Mouse (Mus musculus) hindbrain, embryonic 12.5 days (tissue): Measurements from ENCODE around the gene 4933424G06Rik. TPM values are rescaled to one million over a fixed set of nuclear protein-coding genes. Genes with fewer than 3 reads are reported as not detected.
"Not testable (repeated sequence)": the region's sequence is repeated elsewhere in the genome, so short reads cannot be mapped to it uniquely, and the experiment has no call there.

Experiments used
- ATAC-seq: fragments of 200-750 bp; cut with Nextera tagmentation; 2 replicates; pipeline ENCODE4 v1.8.0; 2017; ENCODE audit warnings: moderate TSS enrichment; ENCODE audit not compliant: low FRiP score
- H3K27ac ChIP-seq: fragments of 300-500 bp; sonication (generic); 2 replicates; pipeline ENCODE4 v1.5.1; 2016; ENCODE audit warnings: mild to moderate bottlenecking
- H3K27me3 ChIP-seq: fragments of 300-500 bp; sonication (generic); 2 replicates; pipeline ENCODE4 v1.6.1; 2016; ENCODE audit warnings: mild to moderate bottlenecking
- H3K36me3 ChIP-seq: fragments of 300-500 bp; sonication (generic); 2 replicates; pipeline ENCODE4 v1.6.1; 2016; ENCODE audit warnings: mild to moderate bottlenecking
- H3K4me1 ChIP-seq: fragments of 300-500 bp; sonication (generic); 2 replicates; pipeline ENCODE4 v1.6.1; 2016
- H3K4me2 ChIP-seq: fragments of 300-500 bp; sonication (generic); replicated peaks from 2 replicates; pipeline ENCODE4 v1.6.1; 2016; ENCODE audit warnings: mild to moderate bottlenecking
- H3K4me3 ChIP-seq: fragments of 300-500 bp; sonication (generic); 2 replicates; pipeline ENCODE4 v1.5.1; 2016; ENCODE audit warnings: mild to moderate bottlenecking
- H3K9ac ChIP-seq: fragments of 300-500 bp; sonication (generic); 2 replicates; pipeline ENCODE4 v1.6.1; 2016; ENCODE audit warnings: mild to moderate bottlenecking, moderate library complexity
- H3K9me3 ChIP-seq: fragments of 300-500 bp; sonication (generic); replicated peaks from 2 replicates; pipeline ENCODE4 v1.6.1; 2016; ENCODE audit warnings: mild to moderate bottlenecking
- WGBS: fragments of 180-500 bp; shearing (Covaris S2); methylation state at CpG from one replicate; pipeline ENCODE4 v1.1.7; 2016; 5-methylcytosine and 5-hydroxymethylcytosine counted together
- polyA plus RNA-seq: library from polyadenylated mRNA; unstranded; fragments of >200 nt; fragmentation: Nextera tagmentation; extraction: Ambion mirVana; gene quantifications from 2 replicates; pipeline ENCODE4 v1.2.1, GENCODE M21; 2016

Gene 4933424G06Rik
- not detected in 2 replicates for polyA plus RNA-seq

DNA sequence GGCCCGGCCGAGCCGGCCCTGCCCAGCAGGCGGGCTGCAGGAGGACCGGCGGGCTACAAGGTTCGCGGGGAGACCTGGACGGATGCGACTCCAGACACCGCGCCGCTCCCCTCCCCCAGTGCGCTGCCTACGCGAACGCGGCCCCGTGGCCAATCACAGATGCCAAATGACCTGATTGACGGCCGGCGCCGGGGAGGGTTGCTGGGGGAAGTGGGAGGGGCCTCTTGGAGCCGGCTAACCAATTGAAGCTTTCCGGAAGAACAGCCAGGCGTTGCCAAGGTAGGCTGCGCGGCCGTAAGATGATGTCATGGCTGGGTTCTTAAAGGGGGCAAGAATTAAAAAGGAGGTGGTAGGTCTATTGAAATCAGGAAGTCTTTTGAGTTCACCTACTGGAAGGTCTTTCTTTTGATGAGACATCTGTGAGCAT is at the start of gene 4933424G06Rik:
4933424G06Rik (plus strand) TSS at position 296 of the 427 bp plus-strand sequence.
- Histone ChIP-seq H3K27ac (peak within 1 kb of the TSS; percentile 85), H3K9me3 (no peaks in the 10 kb centered on the region; the same call in 1 of the 2 replicates), H3K27me3 (no peaks in the 10 kb centered on the region), H3K9ac (peak within 1 kb of the TSS; percentile 96), H3K36me3 (peaks cover 27% of the 10 kb centered on the region), H3K4me3 (peak within 1 kb of the TSS; percentile 96), H3K4me2 (peak within 1 kb of the TSS; percentile 90), H3K4me1 (peaks cover 17% of the 10 kb centered on the region)
- ATAC-seq: peak; percentile 95
- WGBS: 0% methylated on average over 29 of the region's 29 CpGs

DNA sequence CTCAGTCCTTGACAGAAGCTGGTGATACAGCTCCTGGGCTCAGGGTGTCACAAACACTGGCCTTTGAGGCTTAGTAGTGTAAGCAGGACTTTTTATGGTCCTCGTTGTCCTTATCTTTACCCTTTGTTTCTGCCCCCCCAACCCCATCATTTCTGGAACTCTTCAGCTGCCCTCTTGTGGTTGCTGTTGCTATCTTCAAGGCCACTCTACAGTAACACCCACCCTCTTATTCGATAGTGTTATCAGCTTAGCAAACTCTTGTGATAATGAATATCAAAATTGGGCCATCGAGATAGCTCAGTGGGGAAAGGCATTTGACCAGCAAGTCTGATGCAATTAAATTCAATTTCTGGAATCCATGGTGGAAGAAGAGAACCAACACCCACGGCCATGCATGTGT is 45.5 kb upstream of the 4933424G06Rik start:
- no peaks in the 10 kb centered on the region for H3K27me3 ChIP-seq
- WGBS: 74% methylated on average over 4 of the region's 4 CpGs
- ATAC-seq: no peak
- no peak overlapping the region for H3K4me2 ChIP-seq
- H3K4me3 ChIP-seq: no peak overlapping the region
- no peak overlapping the region for H3K27ac ChIP-seq
- no peak overlapping the region for H3K9ac ChIP-seq
- H3K4me1 ChIP-seq: no peaks in the 10 kb centered on the region
- H3K36me3 ChIP-seq: no peaks in the 10 kb centered on the region
- no peaks in the 10 kb centered on the region for H3K9me3 ChIP-seq

DNA sequence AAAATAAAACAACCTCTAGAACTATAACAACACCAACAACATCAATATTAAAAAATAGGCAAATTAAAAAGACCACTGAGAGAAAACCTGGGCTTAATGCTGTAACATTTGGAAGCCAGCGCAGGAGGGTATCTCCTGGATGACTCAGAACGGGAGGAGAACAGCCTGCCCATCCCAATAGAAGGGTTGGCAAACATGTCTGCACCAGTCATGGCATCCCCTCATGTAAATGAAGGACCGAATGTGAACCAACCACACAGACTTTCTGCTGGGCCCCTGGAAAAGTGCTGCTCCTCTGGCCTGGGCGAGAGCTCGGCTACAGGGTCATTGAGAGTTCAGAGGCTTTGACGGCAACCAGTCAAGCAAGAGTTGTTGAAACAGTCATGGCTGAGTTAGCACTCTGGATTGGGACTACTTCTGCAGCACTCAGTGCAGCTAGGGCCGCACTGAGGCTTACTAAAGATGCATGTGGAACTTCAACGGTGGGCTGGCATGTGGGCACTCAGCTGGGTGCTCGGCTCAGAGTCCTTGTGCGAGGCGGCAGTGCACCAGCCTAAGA is 44.7 kb upstream of the 4933424G06Rik start:
- ATAC-seq: no peak
- no peaks in the 10 kb centered on the region for H3K36me3 ChIP-seq
- no peak overlapping the region for H3K4me2 ChIP-seq
- H3K27ac ChIP-seq: no peak overlapping the region
- H3K9ac ChIP-seq: no peak overlapping the region
- H3K9me3 ChIP-seq: no peaks in the 10 kb centered on the region
- WGBS: 62% methylated on average over 11 of the region's 11 CpGs
- no peaks in the 10 kb centered on the region for H3K4me1 ChIP-seq
- no peak overlapping the region for H3K4me3 ChIP-seq
- H3K27me3 ChIP-seq: no peaks in the 10 kb centered on the region

DNA sequence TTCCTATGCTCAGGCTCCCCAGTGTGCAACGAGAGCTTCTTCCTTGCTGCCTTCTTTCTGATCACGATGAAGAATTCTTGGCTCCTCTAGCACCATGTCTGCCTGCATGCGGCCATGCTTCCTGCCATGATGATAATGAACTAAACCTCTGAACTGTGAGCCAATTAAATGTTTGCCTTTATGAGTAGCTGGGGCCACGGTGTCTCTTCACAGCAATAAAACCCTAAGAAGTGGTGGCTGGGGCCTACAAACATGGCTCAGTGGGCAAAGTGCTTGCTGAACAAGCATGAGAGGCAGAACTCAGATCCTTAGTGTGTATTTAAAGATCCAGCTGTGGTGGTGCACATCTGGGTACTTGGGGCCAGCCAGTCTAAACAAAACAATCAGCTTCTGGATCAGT is 44.0 kb upstream of the 4933424G06Rik start:
- WGBS: 62% methylated on average over 4 of the region's 4 CpGs
- no peak for ATAC-seq
- H3K9ac ChIP-seq: no peak overlapping the region

DNA sequence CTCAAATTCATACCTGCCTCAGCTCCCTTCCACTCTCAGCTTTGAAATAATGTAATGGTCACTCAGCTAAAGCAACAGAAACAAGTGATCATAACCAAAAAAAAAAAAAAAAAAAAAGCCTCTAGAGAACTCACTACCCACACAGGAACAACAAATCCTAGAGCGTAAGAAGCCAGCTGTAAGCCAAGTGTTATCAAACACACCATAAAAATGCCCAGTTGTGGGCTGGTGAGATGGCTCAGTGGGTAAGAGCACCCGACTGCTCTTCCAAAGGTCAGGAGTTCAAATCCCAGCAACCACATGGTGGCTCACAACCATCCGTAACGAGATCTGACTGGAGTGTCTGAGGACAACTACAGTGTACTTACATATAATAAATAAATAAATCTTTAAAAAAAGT is 41.9 kb upstream of the 4933424G06Rik start:
- H3K4me3 ChIP-seq, H3K27me3 ChIP-seq, H3K9me3 ChIP-seq, H3K4me1 ChIP-seq, H3K4me2 ChIP-seq, H3K9ac ChIP-seq, ATAC-seq, H3K27ac ChIP-seq, H3K36me3 ChIP-seq: not testable (repeated sequence)
- WGBS: 73% methylated on average over 4 of the region's 4 CpGs

More for the DNA sequence above, 44.0 kb upstream of the 4933424G06Rik start:
- Histone ChIP-seq H3K4me1 (no peaks in the 10 kb centered on the region), H3K4me2 (no peak overlapping the region), H3K27me3 (no peaks in the 10 kb centered on the region), H3K4me3 (no peak overlapping the region), H3K36me3 (no peaks in the 10 kb centered on the region), H3K27ac (no peak overlapping the region), H3K9me3 (no peaks in the 10 kb centered on the region)

DNA sequence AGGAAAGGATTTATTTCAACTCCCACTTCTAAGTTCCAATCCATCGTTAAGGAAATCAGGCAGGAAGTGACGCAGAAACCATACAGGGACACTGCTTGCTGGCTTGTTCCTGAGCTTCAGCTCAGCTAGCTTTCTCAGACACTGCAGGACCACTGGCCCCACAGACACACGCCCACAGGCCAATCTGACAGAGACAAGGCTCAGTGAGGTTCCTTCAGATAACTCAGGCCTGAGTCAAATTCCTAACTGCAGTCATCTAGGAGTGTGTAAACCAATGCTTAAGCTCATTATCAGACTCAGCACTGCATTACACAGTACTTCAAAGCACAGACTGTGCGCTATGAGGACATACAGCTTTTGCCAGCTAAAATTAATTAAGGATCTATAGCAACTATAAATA is 39.7 kb upstream of the 4933424G06Rik start:
- no peak for ATAC-seq
- WGBS: 71% methylated on average over 4 of the region's 4 CpGs

DNA sequence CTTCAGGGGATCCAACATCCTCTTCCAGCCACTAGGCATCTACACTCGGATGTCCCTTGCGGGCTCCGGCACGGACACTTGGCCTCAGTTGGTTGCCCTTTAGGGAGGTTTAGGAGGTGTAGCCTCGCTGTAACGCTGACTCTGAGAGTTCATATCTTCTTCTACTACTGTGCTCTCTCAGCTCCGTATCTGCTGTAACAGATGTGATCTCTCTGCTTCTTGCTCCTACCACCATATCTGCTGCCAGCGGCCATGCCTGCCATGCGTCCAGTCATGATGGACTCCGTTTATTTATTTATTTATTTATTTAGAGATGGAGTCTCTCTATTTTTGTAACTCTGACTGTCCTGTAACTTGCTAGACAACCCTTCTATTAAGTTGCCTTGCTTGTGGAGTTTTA is 38.7 kb upstream of the 4933424G06Rik start:
- Histone ChIP-seq H3K4me3 (no peak overlapping the region), H3K36me3 (no peaks in the 10 kb centered on the region), H3K27me3 (no peaks in the 10 kb centered on the region), H3K9ac (no peak overlapping the region), H3K4me2 (no peak overlapping the region), H3K27ac (no peak overlapping the region), H3K4me1 (no peaks in the 10 kb centered on the region), H3K9me3 (no peaks in the 10 kb centered on the region)
- 93% methylated on average over 10 of the region's 10 CpGs for WGBS
- ATAC-seq: no peak

More for the DNA sequence above, 39.7 kb upstream of the 4933424G06Rik start:
- H3K27me3 ChIP-seq: no peaks in the 10 kb centered on the region
- H3K27ac ChIP-seq: no peak overlapping the region
- H3K9ac ChIP-seq: no peak overlapping the region
- H3K4me3 ChIP-seq: no peak overlapping the region
- H3K4me1 ChIP-seq: no peaks in the 10 kb centered on the region
- H3K9me3 ChIP-seq: no peaks in the 10 kb centered on the region
- H3K4me2 ChIP-seq: no peak overlapping the region
- no peaks in the 10 kb centered on the region for H3K36me3 ChIP-seq

DNA sequence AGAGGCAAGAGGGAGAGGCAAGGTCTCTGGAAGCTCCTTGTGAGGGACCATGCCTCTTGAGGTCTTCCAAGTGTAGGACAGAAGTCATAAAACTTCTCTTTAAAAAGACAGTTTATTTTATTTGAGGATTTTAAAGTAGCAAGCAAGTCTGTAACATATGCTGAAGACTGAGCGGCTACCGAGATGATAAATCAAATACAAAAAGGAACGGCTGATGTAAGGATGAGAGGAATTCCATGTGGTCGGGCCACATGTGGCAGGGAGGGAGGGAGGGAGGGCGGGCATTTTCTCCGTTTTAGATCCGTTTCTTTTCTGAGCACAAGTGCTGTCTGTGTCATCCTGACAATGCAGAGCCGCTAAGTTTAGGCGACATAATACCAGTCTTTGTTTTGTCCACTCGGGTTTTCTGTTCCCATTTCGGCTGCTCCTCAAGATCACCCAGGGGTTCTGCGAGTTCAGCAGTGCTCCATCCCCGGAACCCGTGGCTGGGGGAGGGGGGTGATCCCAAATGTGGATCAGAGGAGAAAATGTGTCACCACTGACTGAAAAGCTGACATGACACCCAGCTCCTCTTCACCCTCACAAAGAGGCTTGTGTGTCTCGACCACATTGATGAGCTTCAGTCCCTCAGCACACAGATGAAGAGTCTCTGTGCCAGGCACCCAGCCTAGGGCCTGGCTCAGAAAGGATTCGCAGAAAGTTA is 37.1 kb upstream of the 4933424G06Rik start:
- no peak overlapping the region for H3K9ac ChIP-seq
- no peaks in the 10 kb centered on the region for H3K9me3 ChIP-seq
- H3K4me3 ChIP-seq: no peak overlapping the region
- WGBS: 44% methylated on average over 16 of the region's 16 CpGs
- H3K27me3 ChIP-seq: no peaks in the 10 kb centered on the region
- H3K27ac ChIP-seq: no peak overlapping the region
- no peak for ATAC-seq
- H3K36me3 ChIP-seq: no peaks in the 10 kb centered on the region
- no peak overlapping the region; the same call in 1 of the 2 replicates for H3K4me2 ChIP-seq
- H3K4me1 ChIP-seq: no peaks in the 10 kb centered on the region

DNA sequence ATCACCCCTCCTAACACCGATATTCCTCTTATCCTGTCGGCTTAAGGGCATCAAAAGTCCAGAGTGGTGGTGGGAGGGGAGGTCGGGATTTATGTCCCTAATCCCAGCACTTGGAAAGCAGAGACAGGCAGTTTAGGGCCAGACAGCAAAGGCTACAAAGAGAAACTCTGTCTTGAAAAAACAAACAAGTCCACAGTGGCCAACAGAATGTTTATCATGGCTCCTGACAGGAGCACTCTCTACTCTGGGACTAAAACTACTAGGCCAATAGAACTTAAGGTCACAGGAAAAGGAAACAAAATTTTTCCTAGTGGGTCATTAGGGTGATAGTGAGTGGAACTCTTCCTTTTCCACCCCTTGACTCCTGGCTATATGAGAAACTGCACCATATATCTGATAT is 35.0 kb upstream of the 4933424G06Rik start:
- WGBS: 71% methylated on average over 3 of the region's 3 CpGs
- Histone ChIP-seq H3K4me1 (no peaks in the 10 kb centered on the region), H3K36me3 (no peaks in the 10 kb centered on the region), H3K9ac (no peak overlapping the region), H3K4me2 (no peak overlapping the region), H3K9me3 (no peaks in the 10 kb centered on the region), H3K27ac (no peak overlapping the region), H3K4me3 (no peak overlapping the region), H3K27me3 (no peaks in the 10 kb centered on the region)
- no peak for ATAC-seq

DNA sequence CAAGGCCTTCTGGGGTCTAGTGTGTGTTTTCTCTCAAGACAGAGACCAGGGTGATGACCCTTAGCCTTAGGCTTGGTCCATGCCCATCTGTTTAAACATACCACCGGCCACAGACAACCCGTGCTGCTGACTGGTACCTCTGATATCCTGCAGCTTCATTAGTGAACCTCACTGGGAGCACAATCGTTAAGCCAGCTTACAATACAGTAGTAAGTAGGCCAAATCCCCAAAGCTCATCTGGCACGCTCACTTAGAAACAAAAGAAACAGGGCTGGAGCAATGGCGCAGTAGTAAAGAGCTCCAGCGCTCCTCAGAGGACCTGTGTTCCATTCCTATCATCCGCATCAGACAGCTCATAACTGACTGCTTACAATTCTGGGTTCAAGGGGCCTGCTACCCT is 29.1 kb upstream of the 4933424G06Rik start:
- Histone ChIP-seq H3K36me3 (no peaks in the 10 kb centered on the region), H3K4me1 (0 out of 2 replicates have a peak, but pooled peaks cover 3% of the 10 kb centered on the region), H3K9ac (no peak overlapping the region), H3K27me3 (no peaks in the 10 kb centered on the region; the same call in 1 of the 2 replicates), H3K9me3 (no peaks in the 10 kb centered on the region), H3K4me2 (no peak overlapping the region), H3K4me3 (no peak overlapping the region), H3K27ac (no peak overlapping the region)
- WGBS: 59% methylated on average over 7 of the region's 7 CpGs
- no peak for ATAC-seq

DNA sequence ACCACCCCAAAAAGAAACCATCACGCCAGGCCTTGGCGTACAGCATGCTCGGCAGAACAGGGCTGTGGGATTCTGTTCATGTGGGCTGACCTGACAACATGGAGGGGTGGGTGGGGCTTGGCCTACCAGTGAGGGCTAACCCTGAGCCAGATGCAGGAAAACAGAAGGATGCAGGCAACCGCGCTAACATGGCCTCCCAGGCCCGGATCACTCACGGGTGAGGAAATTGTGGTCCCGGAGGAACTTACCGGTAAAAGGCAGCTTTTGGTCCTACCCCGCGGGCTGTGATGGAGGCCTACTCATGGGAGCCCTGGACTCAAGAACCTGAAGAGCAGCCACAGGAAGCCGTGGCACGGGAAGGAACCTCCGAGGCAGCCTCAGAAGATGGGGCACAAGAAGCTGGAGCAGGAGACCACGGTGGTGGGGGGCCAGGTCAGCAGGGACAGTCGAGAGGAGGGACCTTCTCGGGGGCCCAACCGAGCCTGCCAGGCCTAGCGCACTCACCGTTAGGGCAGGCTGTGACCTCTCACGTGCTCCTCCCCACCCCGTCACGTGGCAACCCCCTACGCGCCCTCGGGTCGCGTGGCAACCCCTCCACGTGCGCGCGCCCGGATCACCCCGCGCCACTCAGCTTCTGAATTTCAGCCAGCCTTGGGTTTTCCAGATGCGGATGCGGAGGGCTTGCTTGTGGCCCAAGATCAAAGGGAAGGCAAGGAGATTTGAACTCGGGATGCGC is 27.2 kb upstream of the 4933424G06Rik start, which contains the start of gene Fam178b:
Fam178b (minus strand) TSS at position 564 of the 736 bp plus-strand sequence.
- H3K4me3 ChIP-seq: no peak within 1 kb of the TSS
- ATAC-seq: no peak
- WGBS: 91% methylated on average over 39 of the region's 39 CpGs

DNA sequence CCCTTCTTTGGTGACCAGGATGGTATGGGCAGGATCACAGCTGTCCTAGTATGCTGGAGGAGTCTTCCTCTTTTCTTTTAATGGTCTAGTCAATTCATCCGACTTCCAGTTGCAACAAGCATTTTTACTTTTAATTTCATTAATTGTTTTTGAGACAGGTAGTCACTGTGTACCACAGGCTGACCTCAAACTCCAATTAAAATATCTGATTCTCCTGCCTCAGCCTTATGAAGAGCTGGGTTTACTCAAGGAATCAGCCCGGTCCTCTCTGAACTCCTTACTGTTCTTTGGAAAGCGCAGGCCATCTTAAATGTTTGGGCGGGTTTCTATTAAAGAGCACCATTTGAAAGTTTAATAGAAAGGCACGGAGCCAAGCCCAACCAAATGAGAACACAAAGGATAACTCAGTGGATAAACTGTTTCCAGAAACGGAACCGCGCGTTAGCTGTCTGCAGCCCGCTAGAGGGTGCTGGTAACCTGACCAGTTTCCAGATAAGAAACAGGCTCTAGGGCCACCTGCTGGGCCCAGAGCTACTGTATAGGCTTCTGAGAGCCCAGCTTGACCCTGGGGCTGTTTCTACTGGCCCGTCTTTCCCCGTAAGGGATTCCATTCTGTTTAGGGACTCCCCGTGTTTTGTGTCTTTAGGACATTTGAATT is 26.0 kb upstream of the 4933424G06Rik start:
- Histone ChIP-seq H3K27me3 (no peaks in the 10 kb centered on the region; the same call in 1 of the 2 replicates), H3K4me2 (no peak overlapping the region), H3K27ac (no peak overlapping the region), H3K4me1 (0 out of 2 replicates have a peak, but pooled peaks cover 3% of the 10 kb centered on the region), H3K36me3 (no peaks in the 10 kb centered on the region), H3K9me3 (no peaks in the 10 kb centered on the region), H3K4me3 (no peak overlapping the region), H3K9ac (no peak overlapping the region)
- ATAC-seq: no peak
- 13% methylated on average over 13 of the region's 13 CpGs for WGBS

More for the DNA sequence above, 27.2 kb upstream of the 4933424G06Rik start, which contains the start of gene Fam178b:
- Histone ChIP-seq H3K36me3 (no peaks in the 10 kb centered on the region), H3K4me2 (no peak within 1 kb of the TSS), H3K27ac (no peak within 1 kb of the TSS), H3K9me3 (no peaks in the 10 kb centered on the region), H3K4me1 (0 out of 2 replicates have a peak, but pooled peaks cover 3% of the 10 kb centered on the region), H3K9ac (no peak within 1 kb of the TSS), H3K27me3 (no peaks in the 10 kb centered on the region; the same call in 1 of the 2 replicates)
